Comparison of ENCODE assay signal across 8 mouse cellular contexts in genomic region chr11:117436401-117437109, GRCm38 (mm10). TPM values are rescaled to one million over a fixed set of nuclear protein-coding genes. Genes with fewer than 3 reads are reported as not detected.
DNase-seq lines count a peak whose midpoint lies in the region; ATAC-seq lines count a peak whose summit lies in the region.
"Had no signal": no experiment of that assay in that cellular context is flagged by ENCODE, and none has a peak within 500 bp of the region (broad histone marks: within the 10 kb centered on the region; RNA-seq: fewer than 3 reads in every experiment).

No protein-coding gene starts in this region.

- H3K9ac ChIP-seq in forebrain, embryonic 13.5 days: peak overlapping the region; percentile 48; the same call in 1 of the 2 replicates
- no peak overlapping the region for H3K9ac ChIP-seq in kidney, embryonic 16.5 days (replicated peaks; ENCODE audit: low read length)
- H3K9ac ChIP-seq in limb, embryonic 13.5 days: no peak overlapping the region

- WGBS in forebrain, embryonic 13.5 days: 16% methylated on average over 22 of the region's 22 CpGs
- WGBS in kidney, embryonic 16.5 days: 24% methylated on average over 22 of the region's 22 CpGs
- 28% methylated on average over 22 of the region's 22 CpGs for WGBS in limb, embryonic 13.5 days

- peak overlapping the region; percentile 7; the same call in 1 of the 2 replicates for H3K4me3 ChIP-seq in forebrain, embryonic 13.5 days
- H3K4me3 ChIP-seq in kidney, embryonic 16.5 days (ENCODE audit: low read length): no peak overlapping the region
- H3K4me3 ChIP-seq in limb, embryonic 13.5 days: no peak overlapping the region

- peak overlapping the region; percentile 48 for H3K4me2 ChIP-seq in forebrain, embryonic 13.5 days
- peak overlapping the region; percentile 12; the same call in 1 of the 2 replicates for H3K4me2 ChIP-seq in kidney, embryonic 16.5 days (replicated peaks; ENCODE audit: low read depth, low read length)
- peak overlapping the region; percentile 48 for H3K4me2 ChIP-seq in limb, embryonic 13.5 days (replicated peaks)

- ATAC-seq in cerebellum, adult (ENCODE audit: insufficient number of reproducible peaks, low FRiP score, low TSS enrichment): peak; percentile 70
- peak; percentile 93 for ATAC-seq in forebrain, embryonic 13.5 days
- peak; percentile 93 for ATAC-seq in kidney, embryonic 16.5 days (ENCODE audit: low FRiP score, low TSS enrichment)
- peak; percentile 58 for ATAC-seq in limb, embryonic 13.5 days (ENCODE audit: low FRiP score, low read depth)

- H3K27ac ChIP-seq in forebrain, embryonic 13.5 days: peak overlapping the region; percentile 70
- H3K27ac ChIP-seq in kidney, embryonic 16.5 days (ENCODE audit: low read length): no peak overlapping the region
- H3K27ac ChIP-seq in limb, embryonic 13.5 days: no peak overlapping the region
- H3K27ac ChIP-seq: macrophage had no signal

- peak; percentile 77 for DNase-seq in Muller cell, postnatal 12 days (ENCODE audit: inconsistent ontology term)
- DNase-seq in right cerebral cortex, postnatal 14 days: peak; percentile 91
- no peak for DNase-seq in B cell, adult 2 months

- H3K27me3 ChIP-seq in forebrain, embryonic 13.5 days: peaks cover 18% of the 10 kb centered on the region
- peaks cover 11% of the 10 kb centered on the region for H3K27me3 ChIP-seq in kidney, embryonic 16.5 days (ENCODE audit: insufficient read depth, low read length)
- H3K27me3 ChIP-seq in limb, embryonic 13.5 days: peaks cover 54% of the 10 kb centered on the region

- H3K9me3 ChIP-seq in forebrain, embryonic 13.5 days (replicated peaks): no peaks in the 10 kb centered on the region
- H3K9me3 ChIP-seq in kidney, embryonic 16.5 days (ENCODE audit: low read length): 0 out of 2 replicates have a peak, but pooled peaks cover 2% of the 10 kb centered on the region
- peaks cover 5% of the 10 kb centered on the region; the same call in 1 of the 2 replicates for H3K9me3 ChIP-seq in limb, embryonic 13.5 days

- H3K4me1 ChIP-seq in forebrain, embryonic 13.5 days: peaks cover 57% of the 10 kb centered on the region
- peaks cover 20% of the 10 kb centered on the region for H3K4me1 ChIP-seq in kidney, embryonic 16.5 days (ENCODE audit: insufficient read depth, low read length)
- H3K4me1 ChIP-seq in limb, embryonic 13.5 days: peaks cover 21% of the 10 kb centered on the region

- H3K36me3 ChIP-seq in forebrain, embryonic 13.5 days (ENCODE audit: poor library complexity, severe bottlenecking): no peaks in the 10 kb centered on the region
- no peaks in the 10 kb centered on the region for H3K36me3 ChIP-seq in kidney, embryonic 16.5 days (ENCODE audit: insufficient read depth, low read length)
- H3K36me3 ChIP-seq in limb, embryonic 13.5 days: no peaks in the 10 kb centered on the region

RNA-seq across cellular contexts. Expression of gene Gm11733, which starts 47.6 kb away (rescaled TPM):
- 0.08 TPM in 1 of 2 replicates, not detected in the other for polyA plus RNA-seq in forebrain, embryonic 13.5 days (2015; fragmentation: Nextera tagmentation; extraction: Ambion mirVana)
- not detected in 2 replicates for polyA plus RNA-seq in kidney, embryonic 16.5 days (2015; fragmentation: Nextera tagmentation; extraction: Ambion mirVana)
- polyA plus RNA-seq in limb, embryonic 13.5 days (2015; fragmentation: Nextera tagmentation; extraction: Ambion mirVana): not detected in 2 replicates
- polyA plus RNA-seq: macrophage had no signal

Comparison
In these comparisons a context has a peak if more than half of its experiments do, and no peak if none do; other contexts are left out.
1. DNase-seq: peak in Muller cell, postnatal 12 days (single experiment) and right cerebral cortex, postnatal 14 days (single experiment); none in B cell, adult 2 months (0 of 2).
2. Peak in every context shown above with its lines, with median percentiles within 50 percentile points of each other: ATAC-seq and H3K4me2 ChIP-seq.